Mouse (Mus musculus) lung, embryonic 14.5 days (tissue): ENCODE measurements around the gene Ikzf3. TPM values are rescaled to one million over a fixed set of nuclear protein-coding genes. Genes with fewer than 3 reads are reported as not detected.

ENCODE experiments used
- ATAC-seq: fragments of 200-750 bp; cut with Nextera tagmentation; 2 replicates; pipeline ENCODE4 v1.8.0; 2017; ENCODE audit warnings: mild to moderate bottlenecking, moderate TSS enrichment, moderate library complexity; ENCODE audit not compliant: insufficient read depth
- DNase-seq: peaks from one replicate; pipeline ENCODE4 v3.0.0-alpha.2; 2015
- H3K27ac ChIP-seq: fragments of 300-500 bp; sonication (generic); 2 replicates; pipeline ENCODE4 v1.5.1; 2014; ENCODE audit warnings: low read depth, mild to moderate bottlenecking, moderate library complexity
- H3K27me3 ChIP-seq: fragments of 300-500 bp; sonication (generic); 2 replicates; pipeline ENCODE4 v1.6.1; 2014; ENCODE audit warnings: low read length, control low read depth; ENCODE audit not compliant: insufficient read depth
- H3K36me3 ChIP-seq: fragments of 300-500 bp; sonication (generic); 2 replicates; pipeline ENCODE4 v1.6.1; 2014; ENCODE audit warnings: control low read depth; ENCODE audit not compliant: insufficient read depth
- H3K4me1 ChIP-seq: fragments of 300-500 bp; sonication (generic); 2 replicates; pipeline ENCODE4 v1.6.1; 2014; ENCODE audit warnings: antibody characterized with exemption, control low read depth; ENCODE audit not compliant: insufficient read depth
- H3K4me2 ChIP-seq: fragments of 300-500 bp; sonication (generic); 2 replicates; pipeline ENCODE4 v1.6.1; 2014; ENCODE audit warnings: mild to moderate bottlenecking
- H3K4me3 ChIP-seq: fragments of 300-500 bp; sonication (generic); 2 replicates; pipeline ENCODE4 v1.5.1; 2014; ENCODE audit warnings: low read depth, low read length
- H3K9ac ChIP-seq: fragments of 300-500 bp; sonication (generic); 2 replicates; pipeline ENCODE4 v1.6.1; 2014
- H3K9me3 ChIP-seq: fragments of 300-500 bp; sonication (generic); 2 replicates; pipeline ENCODE4 v1.6.1; 2016; ENCODE audit warnings: low read depth, low read length, control low read depth
- CTCF ChIP-seq: IDR thresholded peaks from 2 replicates; pipeline ENCODE4 v1.5.1; 2016; ENCODE audit warnings: antibody characterized with exemption, low read depth
- WGBS: fragments of 180-500 bp; shearing (Covaris S2); extraction: QIAGEN DNeasy Blood & Tissue Kit; methylation state at CpG from one replicate; pipeline ENCODE4 v1.1.7; 2014; 5-methylcytosine and 5-hydroxymethylcytosine counted together
- polyA plus RNA-seq: library from polyadenylated mRNA; unstranded; fragments of >200 nt; fragmentation: Nextera tagmentation; extraction: Ambion mirVana; gene quantifications from 2 replicates; pipeline ENCODE4 v1.2.1, GENCODE M21; 2014

Gene Ikzf3
- polyA plus RNA-seq, 1 experiment from 2014 or later: 0.14 TPM

- ATAC-seq: peak; percentile 22
- WGBS: 19% methylated on average over 9 of the region's 9 CpGs
- no peak for TF ChIP-seq CTCF
These were observed 88.9 kb downstream of the Ikzf3 start for GRCm38 (mm10) chr11:98456945-98457344.

GRCm38 (mm10) chr11:98456545-98456944, 89.3 kb downstream of the Ikzf3 start:
- H3K27ac ChIP-seq: no peak overlapping the region
- H3K36me3 ChIP-seq: peaks cover 27% of the 10 kb centered on the region
- no peak for ATAC-seq
- WGBS: 57% methylated on average over 5 of the region's 5 CpGs
- H3K4me3 ChIP-seq: no peak overlapping the region
- peaks cover 37% of the 10 kb centered on the region for H3K27me3 ChIP-seq
- H3K4me2 ChIP-seq: no peak overlapping the region
- H3K9ac ChIP-seq: no peak overlapping the region
- TF ChIP-seq CTCF: no peak
- DNase-seq: no peak
- no peaks in the 10 kb centered on the region for H3K9me3 ChIP-seq
- no peaks in the 10 kb centered on the region for H3K4me1 ChIP-seq

More at GRCm38 (mm10) chr11:98456945-98457344, 88.9 kb downstream of the Ikzf3 start:
- peak overlapping the region; percentile 85 for H3K4me2 ChIP-seq
- peak overlapping the region; percentile 56 for H3K4me3 ChIP-seq
- H3K36me3 ChIP-seq: peaks cover 23% of the 10 kb centered on the region
- peaks cover 39% of the 10 kb centered on the region for H3K27me3 ChIP-seq
- no peak overlapping the region for H3K27ac ChIP-seq
- no peak for DNase-seq
- no peaks in the 10 kb centered on the region for H3K9me3 ChIP-seq
- H3K4me1 ChIP-seq: no peaks in the 10 kb centered on the region
- H3K9ac ChIP-seq: peak overlapping the region; percentile 25

GRCm38 (mm10) chr11:98455484-98455883, 90.3 kb downstream of the Ikzf3 start:
- peak; percentile 37; the same call in 1 of the 2 replicates for TF ChIP-seq CTCF
- peaks cover 35% of the 10 kb centered on the region for H3K27me3 ChIP-seq
- H3K4me1 ChIP-seq: no peaks in the 10 kb centered on the region
- 76% methylated on average over 4 of the region's 4 CpGs for whole genome bisulfite sequencing
- H3K9me3 ChIP-seq: no peaks in the 10 kb centered on the region
- H3K4me2 ChIP-seq: no peak overlapping the region
- no peak overlapping the region for H3K27ac ChIP-seq
- no peak overlapping the region for H3K9ac ChIP-seq
- peaks cover 27% of the 10 kb centered on the region for H3K36me3 ChIP-seq
- H3K4me3 ChIP-seq: no peak overlapping the region
- no peak for ATAC-seq
- DNase-seq: no peak

- no peaks in the 10 kb centered on the region for H3K9me3 ChIP-seq
- H3K4me1 ChIP-seq: peaks cover 7% of the 10 kb centered on the region; the same call in 1 of the 2 replicates
- no peak for TF ChIP-seq CTCF
- H3K4me2 ChIP-seq: peak overlapping the region; percentile 56
- ATAC-seq (no peak), DNase-seq (no peak)
- peaks cover 22% of the 10 kb centered on the region for H3K36me3 ChIP-seq
- WGBS: 56% methylated on average over 20 of the region's 20 CpGs
- no peak overlapping the region for H3K9ac ChIP-seq
- H3K4me3 ChIP-seq: no peak overlapping the region
- no peak overlapping the region for H3K27ac ChIP-seq
- peaks cover 23% of the 10 kb centered on the region for H3K27me3 ChIP-seq
These were observed 95.7 kb downstream of the Ikzf3 start for GRCm38 (mm10) chr11:98449921-98450771.

- Histone ChIP-seq H3K4me3 (no peak overlapping the region), H3K4me1 (peaks cover 7% of the 10 kb centered on the region; the same call in 1 of the 2 replicates), H3K27ac (no peak overlapping the region), H3K36me3 (peaks cover 16% of the 10 kb centered on the region), H3K9me3 (no peaks in the 10 kb centered on the region), H3K4me2 (peak overlapping the region; percentile 56), H3K27me3 (peaks cover 23% of the 10 kb centered on the region), H3K9ac (no peak overlapping the region)
- no peak for ATAC-seq
- WGBS: 65% methylated on average over 3 of the region's 3 CpGs
- TF ChIP-seq CTCF: no peak
- DNase-seq: no peak
These were observed 96.4 kb downstream of the Ikzf3 start for GRCm38 (mm10) chr11:98449419-98449818.

GRCm38 (mm10) chr11:98448191-98448790, 97.5 kb downstream of the Ikzf3 start:
- Histone ChIP-seq H3K9ac (peak overlapping the region; percentile 58), H3K27me3 (peaks cover 23% of the 10 kb centered on the region), H3K4me2 (peak overlapping the region; percentile 56), H3K27ac (peak overlapping the region; percentile 94), H3K4me3 (peak overlapping the region; percentile 45), H3K4me1 (peaks cover 7% of the 10 kb centered on the region; the same call in 1 of the 2 replicates), H3K36me3 (peaks cover 14% of the 10 kb centered on the region), H3K9me3 (no peaks in the 10 kb centered on the region)
- ATAC-seq (no peak), DNase-seq (peak; percentile 51)
- WGBS: 33% methylated on average over 13 of the region's 13 CpGs
- no peak for TF ChIP-seq CTCF

GRCm38 (mm10) chr11:98447475-98447834, 98.4 kb downstream of the Ikzf3 start:
- peaks cover 23% of the 10 kb centered on the region for H3K27me3 ChIP-seq
- no peak for TF ChIP-seq CTCF
- no peak for DNase-seq
- no peak for ATAC-seq
- H3K4me1 ChIP-seq: peaks cover 7% of the 10 kb centered on the region; the same call in 1 of the 2 replicates
- H3K4me3 ChIP-seq: peak overlapping the region; percentile 45
- peaks cover 9% of the 10 kb centered on the region; the same call in 1 of the 2 replicates for H3K36me3 ChIP-seq
- H3K9ac ChIP-seq: peak overlapping the region; percentile 58
- peak overlapping the region; percentile 94 for H3K27ac ChIP-seq
- 8% methylated on average over 7 of the region's 7 CpGs for WGBS
- H3K4me2 ChIP-seq: peak overlapping the region; percentile 56
- no peaks in the 10 kb centered on the region for H3K9me3 ChIP-seq
